Mouse (Mus musculus) kidney, postnatal 36 days (tissue): ENCODE data around the gene Uchl5.

Source experiments
- DNase-seq, 2 experiments: peaks; one replicate each; pipeline ENCODE4 v3.0.0; 2021 to 2022; ENCODE audit warnings: mixed read lengths in 2 of 2

Gene Uchl5

DNA sequence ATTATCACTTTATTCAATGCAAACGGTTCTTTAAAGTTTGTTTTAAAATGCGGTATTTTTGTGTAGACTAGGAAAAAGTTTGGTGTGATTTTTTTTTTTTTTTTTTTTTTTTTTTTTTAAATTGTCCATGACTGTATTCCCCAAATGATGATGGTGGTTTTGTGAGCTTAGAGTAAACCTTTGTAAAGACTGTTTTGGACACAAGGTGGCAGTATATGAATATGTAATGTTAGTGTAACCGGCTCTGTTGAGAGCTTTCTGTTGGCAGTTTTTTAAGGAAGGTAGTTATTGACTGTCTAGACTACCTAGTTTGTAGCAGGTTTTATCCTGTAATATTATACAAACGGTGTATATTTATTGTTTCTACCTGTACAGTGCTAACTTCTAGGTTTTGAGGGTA is 26.5 kb downstream of the Uchl5 start:
- DNase-seq, result peak in 1 of 2 experiments; percentile 67

DNA sequence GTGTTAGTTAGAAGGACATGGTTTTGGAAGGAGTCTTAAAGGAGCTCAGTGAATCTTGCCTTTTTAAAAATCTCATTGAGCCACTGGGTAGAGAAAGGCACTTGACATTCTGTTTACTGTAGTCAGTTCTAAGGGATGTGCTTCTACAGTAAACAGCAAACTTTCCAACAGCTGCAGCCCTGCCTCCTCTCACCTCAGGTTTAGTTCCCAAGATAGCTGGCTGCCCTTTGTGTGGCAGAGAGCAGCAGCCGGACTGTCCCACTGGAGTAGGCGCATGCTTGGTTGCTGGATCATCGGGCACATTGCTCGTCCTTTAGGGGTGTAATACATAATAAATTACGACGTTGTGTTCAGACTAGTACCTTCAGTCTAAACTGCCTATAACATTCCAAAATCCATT is 32.0 kb downstream of the Uchl5 start:
- no peak for DNase-seq

DNA sequence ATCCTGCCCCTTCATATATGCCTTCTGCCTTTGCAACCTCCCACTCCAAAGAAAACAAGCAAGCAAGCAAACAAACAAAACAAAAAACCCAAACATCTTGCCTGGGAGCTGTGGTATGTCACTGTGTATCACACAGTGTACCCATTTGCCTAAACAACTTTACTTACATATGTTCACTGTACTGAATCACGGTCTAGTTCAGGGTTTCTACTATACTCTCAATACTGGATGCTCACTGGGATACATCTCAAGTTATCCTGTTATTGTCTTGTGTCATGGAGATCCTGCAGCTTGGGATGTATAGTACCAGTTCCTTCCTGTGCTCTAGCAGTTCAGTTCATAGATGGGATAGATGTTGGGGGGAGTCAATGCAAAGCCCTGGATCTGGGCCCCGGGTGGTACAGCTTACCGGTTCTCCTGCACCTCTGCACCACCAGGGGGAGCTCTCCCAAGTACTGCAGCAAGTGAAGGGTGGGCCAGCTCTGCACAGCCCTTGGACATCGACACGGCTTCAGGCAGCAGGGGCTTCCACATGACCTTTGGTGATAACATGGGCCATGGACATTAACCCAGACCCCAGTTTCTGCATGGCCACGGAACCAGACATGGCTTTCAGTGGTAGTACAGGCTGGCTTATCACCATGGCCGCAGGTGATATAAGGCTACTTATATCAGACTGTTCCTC is 36.7 kb downstream of the Uchl5 start:
- DNase-seq, result peak; percentile 71 to 93

GRCm38 (mm10) chr1:143820096-143820877 is 43.2 kb downstream of the Uchl5 start:
- DNase-seq, result no peak

DNA sequence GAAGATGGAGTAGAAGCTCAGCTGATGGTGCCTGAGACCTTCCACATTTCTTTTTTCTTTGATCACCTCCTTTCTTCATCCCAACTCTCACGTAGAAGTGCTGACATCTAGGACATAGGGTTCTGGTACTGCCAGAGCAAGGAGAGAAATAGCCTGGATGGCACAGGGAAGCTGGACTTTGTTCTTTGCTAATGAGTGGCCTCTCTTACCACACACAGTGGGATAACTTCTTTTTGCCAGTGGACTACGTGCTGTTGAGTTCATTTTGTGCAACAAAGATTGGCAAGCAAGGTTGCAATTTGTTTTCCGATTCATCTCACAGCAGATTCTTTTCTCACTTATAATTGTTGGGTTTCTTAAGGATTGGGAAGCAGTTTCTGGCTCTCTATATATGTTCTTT is 45.6 kb downstream of the Uchl5 start:
- no peak for DNase-seq

GRCm38 (mm10) chr1:143830713-143831112 is 53.6 kb downstream of the Uchl5 start:
- DNase-seq, result no peak

- no peak for DNase-seq
Measured at GRCm38 (mm10) chr1:143836363-143837182, 59.5 kb downstream of the Uchl5 start.

GRCm38 (mm10) chr1:143837681-143838080 is 60.6 kb downstream of the Uchl5 start:
- no peak for DNase-seq

- DNase-seq, result no peak
Measured at GRCm38 (mm10) chr1:143838896-143839410, 61.9 kb downstream of the Uchl5 start.

- DNase-seq, result peak in 1 of 2 experiments; percentile 4
Measured at GRCm38 (mm10) chr1:143852329-143852728, 75.3 kb downstream of the Uchl5 start.

- DNase-seq, result no peak
Measured at GRCm38 (mm10) chr1:143852779-143853358, 75.8 kb downstream of the Uchl5 start.

- no peak for DNase-seq
Measured at GRCm38 (mm10) chr1:143853691-143854115, 76.6 kb downstream of the Uchl5 start.

- DNase-seq, result no peak
Measured at GRCm38 (mm10) chr1:143855706-143856105, 78.6 kb downstream of the Uchl5 start.
